Mouse (Mus musculus) embryonic facial prominence, embryonic 10.5 days (tissue): ENCODE data around the gene Hipk3. TPM values are rescaled to one million over a fixed set of nuclear protein-coding genes. Genes with fewer than 3 reads are reported as not detected.
A peak's percentile ranks its signal among the peaks of the same experiment; 100 is the strongest.

Experiments used
- microRNA counts: library from miRNA; unstranded; fragments of <30 nt; microRNA quantifications from one replicate; lab custom pipeline; 2017
- microRNA-seq: library from miRNA; unstranded; fragments of <30 nt; microRNA quantifications from one replicate; pipeline ENCODE4, GENCODE M21; 2017
- polyA plus RNA-seq: library from polyadenylated mRNA; unstranded; fragments of >200 nt; fragmentation: Nextera tagmentation; extraction: Ambion mirVana; gene quantifications from 2 replicates; pipeline ENCODE4 v1.2.1, GENCODE M21; 2016

Gene Hipk3
- polyA plus RNA-seq, 1 experiment from 2014 or later = 10.6 TPM

MicroRNAs within 50 kb of the gene (microRNA counts, 519-probe panel; counts per million panel counts)
- microRNA mmu-miR-1902 (lab: Ali Mortazavi, UCI) = 188 counts per million, percentile 57 among the panel's probes with 10 or more counts

Small RNA genes lying within 50 kb of the gene (microRNA-seq; reads per million reads assigned to microRNA genes)
- gene Mir1902 = not detected

Other genes starting within 250 kb of the Hipk3 start
- gene D430041D05Rik, start 83.4 kb downstream of the Hipk3 start, polyA plus RNA-seq = 0.60 and 0.82 TPM in 2 replicates
- gene Cstf3, start 96.1 kb upstream of the Hipk3 start, polyA plus RNA-seq = 94.8 and 97.0 TPM in 2 replicates
- 48.5 and 52.2 TPM in 2 replicates for gene Tcp11l1, start 217.7 kb upstream of the Hipk3 start, polyA plus RNA-seq
- gene Pin1rt1, start 221.9 kb upstream of the Hipk3 start, polyA plus RNA-seq = 0.16 TPM in 1 of 2 replicates, not detected in the other
- gene Depdc7, start 248.4 kb upstream of the Hipk3 start, polyA plus RNA-seq = 2.5 and 2.8 TPM in 2 replicates